Mouse (Mus musculus) kidney, postnatal 0 days (tissue): ENCODE measurements at regions not wholly inside any gene's neighbourhood (a gene's known extent, or its start where the extent isn't known, plus 50 kb on each side); places are given as distances from the start of the nearest gene placed in this dataset.

Experiments
- ATAC-seq: fragments of 200-750 bp; cut with Nextera tagmentation; replicated peaks from 2 replicates; pipeline ENCODE4 v1.8.0; 2017; ENCODE audit warnings: low read depth, moderate number of reproducible peaks, moderate TSS enrichment, moderate library complexity; ENCODE audit not compliant: low FRiP score
- DNase-seq: peaks from one replicate; pipeline ENCODE4 v3.0.0-alpha.2; 2016; ENCODE audit warnings: low spot score
- H3K27ac ChIP-seq: fragments of 300-500 bp; sonication (generic); 2 replicates; pipeline ENCODE4 v1.5.1; 2014; ENCODE audit warnings: mild to moderate bottlenecking
- H3K27me3 ChIP-seq: fragments of 300-500 bp; sonication (generic); 2 replicates; pipeline ENCODE4 v1.6.1; 2014; ENCODE audit warnings: low read length, mixed read lengths; ENCODE audit not compliant: insufficient read depth
- H3K36me3 ChIP-seq: fragments of 300-500 bp; sonication (generic); 2 replicates; pipeline ENCODE4 v1.6.1; 2014; ENCODE audit warnings: low read length, mixed read lengths; ENCODE audit not compliant: insufficient read depth
- H3K4me1 ChIP-seq: fragments of 300-500 bp; sonication (generic); replicated peaks from 2 replicates; pipeline ENCODE4 v1.6.1; 2014; ENCODE audit warnings: antibody characterized with exemption, low read length, mixed read lengths; ENCODE audit not compliant: insufficient read depth
- H3K4me2 ChIP-seq: fragments of 300-500 bp; sonication (generic); 2 replicates; pipeline ENCODE4 v1.6.1; 2014; ENCODE audit warnings: mild to moderate bottlenecking, low read length, moderate library complexity, mixed read lengths
- H3K4me3 ChIP-seq: fragments of 300-500 bp; sonication (generic); replicated peaks from 2 replicates; pipeline ENCODE4 v1.5.1; 2014; ENCODE audit warnings: low read depth, low read length
- H3K9ac ChIP-seq: fragments of 300-500 bp; sonication (generic); 2 replicates; pipeline ENCODE4 v1.6.1; 2014; ENCODE audit warnings: low read depth, low read length
- H3K9me3 ChIP-seq: fragments of 300-500 bp; sonication (generic); replicated peaks from 2 replicates; pipeline ENCODE4 v1.6.1; 2016; ENCODE audit warnings: low read length, inconsistent platforms, mixed read lengths
- CTCF ChIP-seq: IDR thresholded peaks from 2 replicates; pipeline ENCODE4 v1.5.1; 2016; ENCODE audit warnings: antibody characterized with exemption, low read depth, mild to moderate bottlenecking, moderate library complexity
- whole genome bisulfite sequencing: fragments of 180-500 bp; shearing (Covaris S2); extraction: QIAGEN DNeasy Blood & Tissue Kit; methylation state at CpG from one replicate; pipeline ENCODE4 v1.1.7; 2014; 5-methylcytosine and 5-hydroxymethylcytosine counted together

GRCm38 (mm10) chr13:101465748-101466127, 302.3 kb downstream of the Pik3r1 start:
- ATAC-seq, result no peak
- no peaks in the 10 kb centered on the region for H3K27me3 ChIP-seq
- no peak for TF ChIP-seq CTCF
- no peaks in the 10 kb centered on the region for H3K36me3 ChIP-seq
- DNase-seq, result peak; percentile 5
- H3K9ac ChIP-seq, result no peak overlapping the region
- no peak overlapping the region for H3K27ac ChIP-seq
- no peak overlapping the region for H3K4me2 ChIP-seq
- no peak overlapping the region for H3K4me3 ChIP-seq
- H3K4me1 ChIP-seq, result no peaks in the 10 kb centered on the region; the same call in 1 of the 2 replicates
- 47% methylated on average over 3 of the region's 3 CpGs for WGBS
- no peaks in the 10 kb centered on the region for H3K9me3 ChIP-seq

GRCm38 (mm10) chr13:101464928-101465747, 302.9 kb downstream of the Pik3r1 start:
- DNase-seq (peak; percentile 85), ATAC-seq (peak; percentile 61; the same call in 1 of the 2 replicates)
- Histone ChIP-seq H3K36me3 (no peaks in the 10 kb centered on the region), H3K9ac (no peak overlapping the region), H3K27ac (no peak overlapping the region), H3K9me3 (no peaks in the 10 kb centered on the region), H3K4me1 (no peaks in the 10 kb centered on the region; the same call in 1 of the 2 replicates), H3K4me2 (no peak overlapping the region), H3K27me3 (no peaks in the 10 kb centered on the region), H3K4me3 (no peak overlapping the region)
- WGBS, result 22% methylated on average over 7 of the region's 7 CpGs
- TF ChIP-seq CTCF, result no peak

DNA sequence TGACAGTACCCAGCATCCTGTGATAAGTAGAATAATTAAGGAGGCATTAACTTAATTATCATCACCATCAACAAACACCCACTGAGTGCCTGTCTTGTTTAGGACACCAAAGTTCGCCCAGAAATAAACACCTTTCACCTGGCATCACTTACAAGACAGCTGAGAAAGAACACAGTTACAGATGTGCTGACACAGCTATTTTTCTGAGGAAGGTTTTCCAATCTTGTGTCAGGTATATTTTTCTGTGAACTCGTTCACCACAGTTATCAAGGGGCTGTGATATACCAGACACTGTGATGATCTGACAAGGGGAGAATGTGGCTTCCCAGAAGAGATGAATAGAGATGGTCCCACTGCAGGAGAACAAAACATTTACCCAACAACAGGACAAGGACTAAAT, 311.1 kb downstream of the Pik3r1 start:
- no peaks in the 10 kb centered on the region for H3K36me3 ChIP-seq
- no peak overlapping the region for H3K4me2 ChIP-seq
- no peaks in the 10 kb centered on the region for H3K4me1 ChIP-seq
- H3K4me3 ChIP-seq, result no peak overlapping the region
- no peak for TF ChIP-seq CTCF
- DNase-seq, result no peak
- 54% methylated on average over 2 of the region's 2 CpGs for WGBS
- H3K27me3 ChIP-seq, result no peaks in the 10 kb centered on the region; the same call in 1 of the 2 replicates
- no peak overlapping the region for H3K9ac ChIP-seq
- H3K27ac ChIP-seq, result no peak overlapping the region
- ATAC-seq, result no peak
- no peaks in the 10 kb centered on the region for H3K9me3 ChIP-seq

DNA sequence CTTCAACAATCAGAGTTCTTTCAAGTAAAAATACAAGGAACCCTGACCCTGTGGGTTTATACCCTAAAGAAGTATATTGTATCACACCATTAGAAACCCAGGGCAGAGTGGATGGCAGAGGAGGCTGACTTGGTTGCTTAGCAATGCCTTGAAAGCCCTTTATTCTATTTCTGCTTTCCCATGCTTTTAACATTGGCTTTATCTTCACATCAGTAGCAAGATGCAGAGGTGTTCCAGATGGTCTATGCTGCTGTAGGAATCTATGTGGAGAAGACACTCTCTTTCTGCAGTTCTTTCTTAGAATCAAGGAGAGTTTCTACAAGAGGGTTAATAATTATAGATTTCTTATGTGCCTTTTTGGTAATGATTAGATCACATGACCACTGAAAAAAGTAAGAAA, 313.7 kb downstream of the Pik3r1 start:
- no peak for DNase-seq
- no peak overlapping the region for H3K27ac ChIP-seq
- no peaks in the 10 kb centered on the region for H3K36me3 ChIP-seq
- H3K27me3 ChIP-seq, result no peaks in the 10 kb centered on the region; the same call in 1 of the 2 replicates
- H3K9ac ChIP-seq, result no peak overlapping the region
- no peak for ATAC-seq
- H3K4me3 ChIP-seq, result no peak overlapping the region
- no peak overlapping the region for H3K4me2 ChIP-seq
- TF ChIP-seq CTCF, result no peak
- H3K4me1 ChIP-seq, result no peaks in the 10 kb centered on the region
- H3K9me3 ChIP-seq, result no peaks in the 10 kb centered on the region

GRCm38 (mm10) chr13:101450501-101450900, 317.5 kb downstream of the Pik3r1 start:
- DNase-seq (no peak), ATAC-seq (no peak)
- Histone ChIP-seq H3K4me2 (no peak overlapping the region), H3K27me3 (no peaks in the 10 kb centered on the region), H3K4me3 (no peak overlapping the region), H3K9me3 (no peaks in the 10 kb centered on the region), H3K9ac (no peak overlapping the region), H3K36me3 (no peaks in the 10 kb centered on the region), H3K4me1 (no peaks in the 10 kb centered on the region), H3K27ac (no peak overlapping the region)
- TF ChIP-seq CTCF, result no peak
- 77% methylated on average over 6 of the region's 6 CpGs for WGBS

GRCm38 (mm10) chr13:101439517-101439916, 328.5 kb downstream of the Pik3r1 start:
- no peak for TF ChIP-seq CTCF
- Histone ChIP-seq H3K4me2 (no peak overlapping the region), H3K4me1 (peaks cover 3% of the 10 kb centered on the region; the same call in 1 of the 2 replicates), H3K27me3 (no peaks in the 10 kb centered on the region), H3K27ac (no peak overlapping the region), H3K9ac (no peak overlapping the region), H3K4me3 (no peak overlapping the region), H3K36me3 (no peaks in the 10 kb centered on the region), H3K9me3 (no peaks in the 10 kb centered on the region)
- DNase-seq (no peak), ATAC-seq (no peak)
- 40% methylated on average over 3 of the region's 3 CpGs for WGBS
